Mouse (Mus musculus) heart, embryonic 10.5 days (tissue): ENCODE data around the gene Naa38. TPM values are rescaled to one million over a fixed set of nuclear protein-coding genes. Genes with fewer than 3 reads are reported as not detected.

Experiments
- DNase-seq: peaks from one replicate; pipeline ENCODE4 v3.0.0-alpha.2; 2017; ENCODE audit warnings: low spot score
- H3K27ac ChIP-seq: fragments of 300-500 bp; sonication (generic); 2 replicates; pipeline ENCODE4 v1.5.1; 2016; ENCODE audit warnings: mild to moderate bottlenecking
- H3K27me3 ChIP-seq: fragments of 300-500 bp; sonication (generic); 2 replicates; pipeline ENCODE4 v1.6.1; 2016; ENCODE audit warnings: mild to moderate bottlenecking; ENCODE audit not compliant: poor library complexity, insufficient read depth, severe bottlenecking
- H3K36me3 ChIP-seq: fragments of 300-500 bp; sonication (generic); 2 replicates; pipeline ENCODE4 v1.6.1; 2016; ENCODE audit warnings: mild to moderate bottlenecking, moderate library complexity
- H3K4me1 ChIP-seq: fragments of 300-500 bp; sonication (generic); 2 replicates; pipeline ENCODE4 v1.6.1; 2016; ENCODE audit warnings: mild to moderate bottlenecking
- H3K4me3 ChIP-seq: fragments of 300-500 bp; sonication (generic); 2 replicates; pipeline ENCODE4 v1.5.1; 2016; ENCODE audit warnings: mild to moderate bottlenecking, moderate library complexity
- H3K9me3 ChIP-seq: fragments of 300-500 bp; sonication (generic); 2 replicates; pipeline ENCODE4 v1.6.1; 2016; ENCODE audit warnings: mild to moderate bottlenecking, moderate library complexity
- WGBS: fragments of 180-500 bp; shearing (Covaris S2); methylation state at CpG from one replicate; pipeline ENCODE4 v1.1.7; 2016; 5-methylcytosine and 5-hydroxymethylcytosine counted together
- polyA plus RNA-seq: library from polyadenylated mRNA; unstranded; fragments of >200 nt; fragmentation: Nextera tagmentation; extraction: Ambion mirVana; gene quantifications from 2 replicates; pipeline ENCODE4 v1.2.1, GENCODE M21; 2016

The Naa38 gene
- polyA plus RNA-seq, 1 experiment from 2014 or later, result 158 TPM

- Histone ChIP-seq H3K27me3 (no peaks in the 10 kb centered on the region), H3K4me3 (peak overlapping the region; percentile 86; the same call in 1 of the 2 replicates), H3K9me3 (no peaks in the 10 kb centered on the region), H3K27ac (no peak overlapping the region), H3K4me1 (peaks cover 52% of the 10 kb centered on the region), H3K36me3 (peaks cover 65% of the 10 kb centered on the region)
- WGBS, result 83% methylated on average over 4 of the region's 4 CpGs
- DNase-seq, result no peak
Measured at GRCm38 (mm10) chr11:69407724-69408004, 12.4 kb downstream of the Naa38 start.

- WGBS, result under 1% methylated on average over 33 of the region's 33 CpGs
- Histone ChIP-seq H3K4me3 (peak overlapping the region; percentile 86), H3K36me3 (peaks cover 61% of the 10 kb centered on the region), H3K27ac (peak overlapping the region; percentile 98), H3K9me3 (no peaks in the 10 kb centered on the region), H3K27me3 (no peaks in the 10 kb centered on the region), H3K4me1 (peaks cover 63% of the 10 kb centered on the region)
- DNase-seq, result peak; percentile 96
Measured at GRCm38 (mm10) chr11:69408541-69409377, 13.5 kb downstream of the Naa38 start.

GRCm38 (mm10) chr11:69409378-69410044 is 14.2 kb downstream of the Naa38 start:
- Histone ChIP-seq H3K4me1 (peaks cover 71% of the 10 kb centered on the region), H3K9me3 (no peaks in the 10 kb centered on the region), H3K27ac (peak overlapping the region; percentile 98), H3K36me3 (peaks cover 54% of the 10 kb centered on the region), H3K4me3 (peak overlapping the region; percentile 86), H3K27me3 (no peaks in the 10 kb centered on the region)
- peak; percentile 93 for DNase-seq
- under 1% methylated on average over 45 of the region's 46 CpGs for WGBS

GRCm38 (mm10) chr11:69410045-69410309 is 14.7 kb downstream of the Naa38 start:
- 0% methylated on average over 18 of the region's 18 CpGs for WGBS
- Histone ChIP-seq H3K27ac (peak overlapping the region; percentile 98), H3K4me3 (peak overlapping the region; percentile 86), H3K4me1 (peaks cover 75% of the 10 kb centered on the region), H3K27me3 (no peaks in the 10 kb centered on the region), H3K9me3 (no peaks in the 10 kb centered on the region), H3K36me3 (peaks cover 49% of the 10 kb centered on the region)
- DNase-seq, result no peak

GRCm38 (mm10) chr11:69410310-69411072 is 15.2 kb downstream of the Naa38 start:
- peak overlapping the region; percentile 86 for H3K4me3 ChIP-seq
- H3K4me1 ChIP-seq, result peaks cover 81% of the 10 kb centered on the region
- H3K27ac ChIP-seq, result peak overlapping the region; percentile 98
- H3K27me3 ChIP-seq, result no peaks in the 10 kb centered on the region
- peaks cover 44% of the 10 kb centered on the region for H3K36me3 ChIP-seq
- no peak for DNase-seq
- under 1% methylated on average over 41 of the region's 41 CpGs for WGBS
- no peaks in the 10 kb centered on the region for H3K9me3 ChIP-seq

- no peaks in the 10 kb centered on the region for H3K27me3 ChIP-seq
- H3K36me3 ChIP-seq, result peaks cover 38% of the 10 kb centered on the region
- WGBS, result under 1% methylated on average over 26 of the region's 26 CpGs
- no peaks in the 10 kb centered on the region for H3K9me3 ChIP-seq
- H3K4me3 ChIP-seq, result peak overlapping the region; percentile 86
- peak overlapping the region; percentile 98 for H3K27ac ChIP-seq
- peak; percentile 97 for DNase-seq
- peaks cover 86% of the 10 kb centered on the region for H3K4me1 ChIP-seq
Measured at GRCm38 (mm10) chr11:69411073-69411535, 15.8 kb downstream of the Naa38 start.

- H3K4me3 ChIP-seq, result peak overlapping the region; percentile 86
- H3K36me3 ChIP-seq, result peaks cover 32% of the 10 kb centered on the region
- H3K27me3 ChIP-seq, result no peaks in the 10 kb centered on the region
- H3K9me3 ChIP-seq, result no peaks in the 10 kb centered on the region
- DNase-seq, result peak; percentile 92
- under 1% methylated on average over 39 of the region's 39 CpGs for WGBS
- H3K4me1 ChIP-seq, result peaks cover 85% of the 10 kb centered on the region
- peak overlapping the region; percentile 98 for H3K27ac ChIP-seq
Measured at GRCm38 (mm10) chr11:69411538-69412203, 16.4 kb downstream of the Naa38 start.

- Histone ChIP-seq H3K27me3 (no peaks in the 10 kb centered on the region), H3K4me1 (peaks cover 85% of the 10 kb centered on the region), H3K27ac (peak overlapping the region; percentile 98), H3K36me3 (peaks cover 23% of the 10 kb centered on the region), H3K9me3 (no peaks in the 10 kb centered on the region), H3K4me3 (peak overlapping the region; percentile 86)
- DNase-seq, result no peak
- 57% methylated on average over 7 of the region's 7 CpGs for WGBS
Measured at GRCm38 (mm10) chr11:69412548-69412947, 17.3 kb downstream of the Naa38 start.

GRCm38 (mm10) chr11:69413221-69414181 is 18.2 kb downstream of the Naa38 start, which contains the start of gene Kdm6b:
Gene Kdm6b (minus strand): TSS chr11:69413675.
- DNase-seq, result no peak
- WGBS, result 40% methylated on average over 12 of the region's 12 CpGs
- no peaks in the 10 kb centered on the region for H3K27me3 ChIP-seq
- peaks cover 17% of the 10 kb centered on the region for H3K36me3 ChIP-seq
- H3K9me3 ChIP-seq, result no peaks in the 10 kb centered on the region
- peak within 1 kb of the TSS; percentile 86 for H3K4me3 ChIP-seq
- peaks cover 83% of the 10 kb centered on the region for H3K4me1 ChIP-seq
- peak within 1 kb of the TSS; percentile 98 for H3K27ac ChIP-seq

GRCm38 (mm10) chr11:69414421-69415326 is 19.4 kb downstream of the Naa38 start:
- Histone ChIP-seq H3K27ac (peak overlapping the region; percentile 98), H3K4me1 (peaks cover 83% of the 10 kb centered on the region), H3K9me3 (no peaks in the 10 kb centered on the region), H3K4me3 (peak overlapping the region; percentile 86), H3K27me3 (no peaks in the 10 kb centered on the region), H3K36me3 (peaks cover 17% of the 10 kb centered on the region)
- WGBS, result 22% methylated on average over 4 of the region's 4 CpGs
- no peak for DNase-seq

GRCm38 (mm10) chr11:69415327-69415667 is 20.0 kb downstream of the Naa38 start:
- H3K27me3 ChIP-seq, result no peaks in the 10 kb centered on the region
- H3K9me3 ChIP-seq, result no peaks in the 10 kb centered on the region
- peak overlapping the region; percentile 86 for H3K4me3 ChIP-seq
- peaks cover 89% of the 10 kb centered on the region for H3K4me1 ChIP-seq
- peaks cover 17% of the 10 kb centered on the region for H3K36me3 ChIP-seq
- no peak for DNase-seq
- H3K27ac ChIP-seq, result peak overlapping the region; percentile 98
- 3% methylated on average over 3 of the region's 3 CpGs for WGBS
